Mouse (Mus musculus): ENCODE results near the gene Zfp91. TPM values are rescaled to one million over a fixed set of nuclear protein-coding genes. Genes with fewer than 3 reads are reported as not detected.

Zfp91 gene
- 11.2 and 13.8 TPM in 2 replicates for polyA plus RNA-seq (2015; fragmentation: Nextera tagmentation; extraction: Ambion mirVana)

DNA sequence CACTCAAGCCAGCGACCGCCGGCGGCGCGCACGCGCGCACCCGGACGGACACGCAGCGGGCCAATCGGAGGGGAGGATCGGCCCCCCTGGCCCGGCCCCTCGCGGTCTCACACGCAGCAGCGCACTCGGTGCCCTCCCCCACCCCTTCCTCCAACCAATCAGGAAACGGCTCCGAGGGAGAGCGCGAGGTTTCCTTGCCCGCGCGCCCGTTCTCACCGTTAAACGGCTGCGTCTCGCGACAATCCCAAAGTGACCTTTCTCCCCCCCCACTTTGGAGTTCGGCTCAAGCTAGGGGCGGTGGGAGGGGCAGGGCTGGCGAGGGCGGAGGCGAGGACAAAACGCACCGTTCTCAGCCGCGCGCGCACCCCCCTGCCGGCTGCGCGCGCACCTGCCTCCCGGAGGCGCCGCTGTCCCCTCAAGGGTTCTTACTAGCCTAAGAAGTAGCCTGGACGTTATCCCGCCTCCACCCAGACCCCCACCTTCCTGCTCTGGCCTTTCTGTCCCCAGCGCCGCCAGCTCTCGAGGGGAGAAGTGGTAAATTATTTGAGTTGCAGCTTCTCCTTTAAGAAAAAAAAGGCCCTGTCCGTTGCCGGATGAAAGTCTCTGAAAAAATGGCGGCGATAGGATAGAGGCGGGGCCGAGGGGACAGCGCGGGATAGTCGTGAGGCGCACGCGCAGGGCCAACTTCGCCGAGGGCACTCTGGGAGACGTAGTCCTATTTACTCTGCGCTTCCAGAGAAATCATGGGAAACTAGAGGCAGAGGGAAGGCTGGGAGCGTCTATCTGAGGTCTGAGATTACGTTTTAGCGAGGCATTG, at the start of gene Zfp91, which contains the start of gene Lpxn:
Gene Zfp91, minus strand, starts transcription at position 616 of the 817 bp plus-strand sequence.
Gene Lpxn, plus strand, starts transcription at position 683 of the 817 bp plus-strand sequence.
- peak; percentile 95 for ATAC-seq (ENCODE audit: insufficient number of reproducible peaks, low FRiP score, low TSS enrichment, low read depth)
- no peaks in the 10 kb centered on the region for H3K27me3 ChIP-seq
- WGBS = under 1% methylated on average over 61 of the region's 76 CpGs

DNA sequence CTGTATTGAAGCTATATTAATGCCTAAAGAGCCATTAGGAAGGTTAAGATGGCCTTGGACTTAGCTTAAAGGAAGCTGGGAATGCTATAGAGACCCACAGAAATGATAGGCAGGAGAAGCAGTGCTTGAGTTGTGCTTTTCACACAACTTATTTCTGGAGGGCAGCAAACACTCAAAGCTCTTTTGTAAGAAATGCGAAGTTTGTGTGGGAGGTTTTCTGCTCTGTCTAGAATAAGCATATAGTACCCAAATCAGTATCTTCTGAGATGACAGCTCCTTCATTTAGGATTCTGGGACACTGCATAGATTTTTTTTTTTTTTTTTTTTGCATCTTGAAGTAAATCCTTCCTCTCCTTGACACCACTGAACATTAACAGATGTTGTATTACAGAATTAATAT, 42.6 kb upstream of the Zfp91 start:
- WGBS = 78% methylated on average over 1 of the region's 1 CpGs
- Histone ChIP-seq H3K4me2 (no peak overlapping the region), H3K9ac (no peak overlapping the region)

More for the DNA sequence above, at the start of gene Zfp91, which contains the start of gene Lpxn:
- peaks cover 2% of the 10 kb centered on the region; the same call in 1 of the 2 replicates for H3K4me1 ChIP-seq
- peak within 1 kb of the TSS; percentile 70 for H3K4me2 ChIP-seq
- peak within 1 kb of the TSS; percentile 99 for H3K4me3 ChIP-seq
- no peaks in the 10 kb centered on the region for H3K36me3 ChIP-seq
- H3K9me3 ChIP-seq = no peaks in the 10 kb centered on the region
- H3K27ac ChIP-seq = peak within 1 kb of the TSS; percentile 100
- peak within 1 kb of the TSS; percentile 97 for H3K9ac ChIP-seq

DNA sequence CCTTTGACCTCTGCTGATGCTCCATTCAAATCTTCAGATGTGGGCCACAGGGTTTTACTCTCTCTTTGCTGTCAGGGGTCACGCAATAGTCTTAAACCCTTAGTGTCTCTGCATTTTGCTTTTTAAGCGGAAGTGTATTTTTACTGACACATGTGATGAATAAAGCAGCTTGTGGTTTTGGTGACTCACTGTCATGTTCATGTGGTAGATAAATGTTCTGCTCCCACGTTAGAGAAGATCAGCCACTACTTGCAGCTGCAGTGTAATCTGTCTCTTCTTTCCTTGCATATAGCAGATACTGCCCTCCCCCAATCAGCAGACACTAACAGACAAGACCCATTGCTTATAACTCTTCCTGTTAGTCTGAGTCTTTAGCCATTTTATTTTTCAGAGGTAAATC, 37.7 kb upstream of the Zfp91 start:
- Histone ChIP-seq H3K4me2 (no peak overlapping the region), H3K36me3 (no peaks in the 10 kb centered on the region), H3K27me3 (no peaks in the 10 kb centered on the region), H3K4me3 (no peak overlapping the region), H3K4me1 (no peaks in the 10 kb centered on the region), H3K27ac (no peak overlapping the region), H3K9me3 (no peaks in the 10 kb centered on the region), H3K9ac (no peak overlapping the region)
- 72% methylated on average over 3 of the region's 3 CpGs for WGBS
- ATAC-seq (ENCODE audit: insufficient number of reproducible peaks, low FRiP score, low TSS enrichment, low read depth) = no peak

More for the DNA sequence above, 42.6 kb upstream of the Zfp91 start:
- Histone ChIP-seq H3K36me3 (no peaks in the 10 kb centered on the region), H3K4me1 (no peaks in the 10 kb centered on the region), H3K27ac (no peak overlapping the region), H3K9me3 (no peaks in the 10 kb centered on the region), H3K4me3 (no peak overlapping the region), H3K27me3 (no peaks in the 10 kb centered on the region)
- ATAC-seq (ENCODE audit: insufficient number of reproducible peaks, low FRiP score, low TSS enrichment, low read depth) = no peak

DNA sequence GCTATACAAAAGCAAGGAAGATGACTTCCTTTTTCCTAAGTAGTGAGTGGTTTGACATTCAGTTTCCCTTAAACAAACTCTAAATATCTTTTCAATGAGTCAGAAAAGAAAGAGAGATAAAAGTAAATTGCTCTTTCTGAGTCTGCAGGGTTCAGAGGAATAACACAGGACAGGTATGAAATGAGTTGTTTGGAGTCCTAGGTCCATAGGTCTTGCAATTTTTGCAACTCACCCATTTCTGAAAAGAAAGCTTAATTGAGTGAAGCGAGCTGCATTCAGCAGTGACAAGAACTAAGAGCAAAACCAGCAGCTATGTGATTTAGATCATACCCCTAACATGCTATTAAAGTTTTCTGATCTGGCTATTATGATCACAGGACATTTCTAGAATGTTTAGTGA, 35.6 kb upstream of the Zfp91 start:
- Histone ChIP-seq H3K27ac (no peak overlapping the region), H3K27me3 (no peaks in the 10 kb centered on the region), H3K4me3 (no peak overlapping the region), H3K4me1 (no peaks in the 10 kb centered on the region), H3K9ac (no peak overlapping the region), H3K36me3 (no peaks in the 10 kb centered on the region), H3K4me2 (no peak overlapping the region), H3K9me3 (no peaks in the 10 kb centered on the region)
- no peak for ATAC-seq (ENCODE audit: insufficient number of reproducible peaks, low FRiP score, low TSS enrichment, low read depth)
- 50% methylated on average over 1 of the region's 1 CpGs for WGBS

DNA sequence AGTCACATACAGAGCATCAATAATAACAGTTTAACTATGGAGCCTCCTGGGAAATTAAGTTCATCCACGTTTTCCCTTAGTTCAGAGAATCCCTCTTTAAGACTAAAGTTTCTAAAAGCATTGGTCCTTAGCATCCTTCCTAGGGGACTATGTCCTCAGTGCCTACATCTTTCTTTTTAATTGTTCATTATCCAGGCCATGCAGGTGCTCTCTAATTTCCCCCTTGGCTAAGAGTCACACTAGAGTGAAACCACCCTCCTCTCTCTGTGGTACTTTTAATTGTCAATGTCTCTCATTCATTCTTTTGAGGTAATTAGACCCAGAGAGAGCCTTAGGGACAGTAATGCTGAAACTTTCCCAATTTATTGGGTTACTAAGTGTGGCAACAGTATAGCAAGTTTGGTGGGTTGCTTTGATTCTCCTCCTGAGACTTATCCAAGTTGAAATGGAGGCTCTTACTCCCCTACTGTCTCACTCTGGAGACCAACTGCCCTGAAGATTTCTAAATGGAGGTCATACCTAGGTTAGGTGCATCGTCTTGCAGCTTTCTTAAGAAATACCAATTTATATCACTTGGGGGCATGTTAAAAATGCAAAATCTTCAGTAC, 35.0 kb upstream of the Zfp91 start:
- H3K9ac ChIP-seq = no peak overlapping the region
- H3K36me3 ChIP-seq = no peaks in the 10 kb centered on the region
- no peak for ATAC-seq (ENCODE audit: insufficient number of reproducible peaks, low FRiP score, low TSS enrichment, low read depth)
- no peak overlapping the region for H3K27ac ChIP-seq
- H3K4me2 ChIP-seq = no peak overlapping the region
- no peaks in the 10 kb centered on the region for H3K9me3 ChIP-seq
- WGBS = 54% methylated on average over 2 of the region's 2 CpGs
- no peaks in the 10 kb centered on the region for H3K27me3 ChIP-seq
- no peaks in the 10 kb centered on the region for H3K4me1 ChIP-seq
- H3K4me3 ChIP-seq = no peak overlapping the region

DNA sequence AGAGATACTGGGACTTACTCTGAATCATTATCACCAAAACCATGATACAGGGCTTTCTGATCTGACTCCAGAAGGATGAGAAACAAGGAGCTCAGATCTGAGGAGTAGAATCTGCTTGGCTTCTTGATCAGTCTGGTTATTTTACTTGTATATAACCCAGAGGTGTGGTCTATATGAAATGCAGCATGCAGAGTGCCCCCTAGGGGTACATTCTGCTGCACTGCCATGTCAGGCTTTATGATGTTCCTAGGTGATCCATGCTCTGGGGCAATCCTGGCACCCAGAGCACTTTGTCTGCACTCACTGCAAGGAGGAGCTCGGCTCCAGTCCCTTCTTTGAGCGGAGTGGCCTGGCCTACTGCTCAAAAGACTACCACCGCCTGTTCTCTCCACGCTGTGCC, 28.6 kb upstream of the Zfp91 start:
- Histone ChIP-seq H3K27ac (no peak overlapping the region), H3K9ac (no peak overlapping the region), H3K4me2 (no peak overlapping the region), H3K4me3 (no peak overlapping the region), H3K9me3 (no peaks in the 10 kb centered on the region), H3K4me1 (no peaks in the 10 kb centered on the region), H3K36me3 (no peaks in the 10 kb centered on the region), H3K27me3 (no peaks in the 10 kb centered on the region)
- 69% methylated on average over 4 of the region's 4 CpGs for WGBS
- no peak for ATAC-seq (ENCODE audit: insufficient number of reproducible peaks, low FRiP score, low TSS enrichment, low read depth)

DNA sequence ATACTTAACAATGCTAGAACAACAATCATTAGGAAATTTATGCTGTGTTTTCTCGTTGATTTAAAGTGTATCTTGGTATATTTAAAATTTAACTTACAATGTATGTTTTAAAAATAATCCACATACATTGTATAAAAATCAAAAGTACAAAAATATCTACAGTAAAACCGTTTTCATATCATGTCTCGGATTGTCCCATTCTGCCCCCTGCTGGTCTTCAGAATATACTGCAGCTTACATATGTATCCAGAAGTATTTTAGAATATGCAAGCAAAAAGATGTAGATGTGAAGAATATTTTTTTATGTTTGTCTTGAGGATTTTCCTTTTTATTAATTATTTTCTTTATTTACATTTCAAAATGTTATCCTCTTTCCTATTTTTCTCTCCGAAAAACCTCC, 24.5 kb upstream of the Zfp91 start:
- Histone ChIP-seq H3K9ac (no peak overlapping the region), H3K4me3 (no peak overlapping the region), H3K4me2 (no peak overlapping the region), H3K27me3 (no peaks in the 10 kb centered on the region), H3K36me3 (no peaks in the 10 kb centered on the region), H3K27ac (no peak overlapping the region), H3K4me1 (no peaks in the 10 kb centered on the region), H3K9me3 (no peaks in the 10 kb centered on the region)
- 34% methylated on average over 4 of the region's 4 CpGs for WGBS
- no peak for ATAC-seq (ENCODE audit: insufficient number of reproducible peaks, low FRiP score, low TSS enrichment, low read depth)

DNA sequence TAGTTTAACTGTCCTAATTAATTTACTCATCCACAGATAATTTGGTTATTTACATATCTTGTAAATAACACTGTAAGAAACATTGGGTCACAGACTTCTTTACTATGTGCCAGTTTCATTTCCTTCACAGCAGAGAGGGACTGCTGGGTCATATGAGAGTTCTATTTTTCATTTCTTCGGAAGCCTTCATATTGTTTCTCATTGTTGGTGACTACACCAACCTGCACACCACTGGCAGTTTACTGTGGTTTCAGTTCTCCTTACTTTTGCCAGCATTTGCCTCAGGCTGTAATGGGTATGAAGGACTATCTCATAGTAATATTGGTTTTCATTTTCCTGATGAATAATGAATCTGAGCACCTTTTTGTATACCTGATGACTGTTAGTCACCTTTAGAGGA, 22.6 kb upstream of the Zfp91 start:
- WGBS = 88% methylated on average over 1 of the region's 1 CpGs
- H3K4me3 ChIP-seq = no peak overlapping the region
- no peak for ATAC-seq (ENCODE audit: insufficient number of reproducible peaks, low FRiP score, low TSS enrichment, low read depth)
- H3K36me3 ChIP-seq = no peaks in the 10 kb centered on the region
- H3K4me2 ChIP-seq = no peak overlapping the region
- H3K9ac ChIP-seq = no peak overlapping the region
- no peaks in the 10 kb centered on the region for H3K9me3 ChIP-seq
- H3K4me1 ChIP-seq = no peaks in the 10 kb centered on the region
- no peaks in the 10 kb centered on the region for H3K27me3 ChIP-seq
- H3K27ac ChIP-seq = no peak overlapping the region

DNA sequence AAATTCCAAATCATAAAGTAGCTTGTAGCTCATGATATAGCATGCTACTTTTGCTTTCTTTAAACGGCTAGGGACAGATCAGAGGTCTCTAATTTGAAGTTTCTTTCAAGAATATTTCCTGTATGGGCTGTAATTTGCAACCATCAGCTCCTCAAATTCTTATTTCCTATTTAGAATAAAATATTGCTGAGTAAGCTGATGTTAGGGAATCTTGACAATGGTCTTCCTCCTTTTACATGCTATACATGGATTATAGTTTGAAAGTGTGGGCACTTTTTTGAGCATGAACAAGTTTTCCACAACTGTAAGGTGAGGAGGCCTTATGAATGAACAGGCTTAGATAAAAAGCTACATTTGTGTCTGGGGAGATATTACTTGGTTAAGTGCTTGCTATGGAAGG, 18.0 kb upstream of the Zfp91 start:
- Histone ChIP-seq H3K4me2 (no peak overlapping the region), H3K27ac (no peak overlapping the region), H3K9me3 (no peaks in the 10 kb centered on the region), H3K9ac (no peak overlapping the region), H3K27me3 (no peaks in the 10 kb centered on the region), H3K4me1 (no peaks in the 10 kb centered on the region), H3K4me3 (no peak overlapping the region), H3K36me3 (no peaks in the 10 kb centered on the region)
- 70% methylated on average over 1 of the region's 1 CpGs for WGBS
- ATAC-seq (ENCODE audit: insufficient number of reproducible peaks, low FRiP score, low TSS enrichment, low read depth) = no peak

DNA sequence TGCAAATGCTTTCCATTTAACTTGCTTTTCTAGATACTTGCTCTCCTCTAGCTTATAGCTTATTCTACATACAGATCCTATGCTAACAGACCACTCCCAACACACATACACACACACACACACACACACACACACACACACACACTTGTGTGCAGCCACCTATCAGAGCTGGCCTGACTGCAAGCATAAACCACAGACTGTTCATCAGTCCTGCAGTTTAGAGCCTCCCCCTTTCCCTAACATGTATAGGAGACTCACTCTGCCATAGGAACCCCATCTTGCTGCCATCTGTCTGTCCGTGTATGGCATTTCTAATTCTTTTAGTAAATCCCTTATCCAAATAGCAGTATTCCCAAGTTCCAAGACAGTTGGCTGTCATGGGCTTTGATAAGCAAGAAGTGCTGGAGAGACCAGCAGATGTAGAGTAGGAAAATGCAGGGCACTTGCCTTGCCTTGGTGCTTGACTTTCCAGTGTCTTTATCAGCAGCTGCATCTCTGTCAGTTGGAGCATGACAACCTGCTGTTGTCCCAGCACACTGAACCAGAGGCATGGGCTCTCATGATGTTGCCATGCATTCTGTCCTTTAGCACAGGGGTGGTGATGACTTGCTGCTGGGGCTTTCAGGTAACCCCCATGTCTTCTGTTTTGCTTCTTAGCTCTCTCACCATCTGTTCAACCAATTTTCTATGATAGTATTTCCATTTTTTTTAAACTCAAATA, 16.9 kb upstream of the Zfp91 start:
- no peaks in the 10 kb centered on the region for H3K36me3 ChIP-seq
- H3K4me3 ChIP-seq = no peak overlapping the region
- no peak overlapping the region for H3K9ac ChIP-seq
- WGBS = 52% methylated on average over 1 of the region's 1 CpGs
- H3K27me3 ChIP-seq = no peaks in the 10 kb centered on the region
- no peaks in the 10 kb centered on the region for H3K4me1 ChIP-seq
- no peak for ATAC-seq (ENCODE audit: insufficient number of reproducible peaks, low FRiP score, low TSS enrichment, low read depth)
- no peak overlapping the region for H3K4me2 ChIP-seq
- no peak overlapping the region for H3K27ac ChIP-seq
- H3K9me3 ChIP-seq = no peaks in the 10 kb centered on the region

DNA sequence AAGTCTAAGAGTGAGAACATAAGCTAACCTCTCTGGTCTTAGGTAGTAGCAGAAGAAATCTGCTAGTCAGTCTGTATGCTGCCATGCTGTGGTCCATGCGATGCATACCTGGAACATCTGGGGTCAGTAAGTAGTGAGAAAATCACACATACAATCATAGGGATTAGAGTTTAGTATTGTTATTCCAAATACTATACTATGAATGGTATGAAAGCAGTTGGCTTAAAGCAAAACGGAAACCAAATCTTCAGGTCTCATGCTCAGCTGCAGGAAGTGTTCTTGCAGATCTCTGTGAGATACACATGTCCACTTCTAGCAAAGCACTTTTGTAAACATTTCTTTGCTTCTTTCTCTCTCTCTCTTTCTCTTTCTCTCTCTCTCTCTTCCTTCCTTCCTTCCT, 10.3 kb upstream of the Zfp91 start:
- no peaks in the 10 kb centered on the region for H3K36me3 ChIP-seq
- no peak for ATAC-seq (ENCODE audit: insufficient number of reproducible peaks, low FRiP score, low TSS enrichment, low read depth)
- 71% methylated on average over 2 of the region's 2 CpGs for WGBS
- no peak overlapping the region for H3K27ac ChIP-seq
- no peaks in the 10 kb centered on the region for H3K4me1 ChIP-seq
- H3K9me3 ChIP-seq = no peaks in the 10 kb centered on the region
- no peak overlapping the region for H3K9ac ChIP-seq
- H3K27me3 ChIP-seq = no peaks in the 10 kb centered on the region
- H3K4me2 ChIP-seq = no peak overlapping the region
- no peak overlapping the region for H3K4me3 ChIP-seq

DNA sequence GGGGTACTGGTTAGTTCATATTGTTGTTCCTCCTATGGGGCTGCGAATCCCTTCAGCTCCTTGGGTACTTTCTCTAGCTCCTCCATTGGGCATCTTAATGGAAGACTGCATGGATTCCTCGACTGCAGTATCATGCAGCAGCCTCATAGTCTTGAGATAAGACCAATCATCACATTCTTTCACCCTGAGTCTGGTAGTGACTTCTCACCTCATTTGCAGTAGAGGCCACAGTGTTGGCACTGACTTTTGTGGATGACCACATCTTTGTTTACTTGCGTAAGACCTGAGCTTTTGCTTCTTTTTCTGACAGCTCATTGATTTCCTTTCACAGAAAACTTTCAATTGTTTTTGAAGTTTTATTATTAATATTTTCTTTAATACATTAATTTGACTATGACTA, 9.8 kb upstream of the Zfp91 start:
- no peak overlapping the region for H3K27ac ChIP-seq
- H3K4me2 ChIP-seq = no peak overlapping the region
- no peak overlapping the region for H3K4me3 ChIP-seq
- no peaks in the 10 kb centered on the region for H3K36me3 ChIP-seq
- no peak for ATAC-seq (ENCODE audit: insufficient number of reproducible peaks, low FRiP score, low TSS enrichment, low read depth)
- H3K4me1 ChIP-seq = no peaks in the 10 kb centered on the region
- no peaks in the 10 kb centered on the region for H3K27me3 ChIP-seq
- 80% methylated on average over 3 of the region's 3 CpGs for WGBS
- H3K9ac ChIP-seq = no peak overlapping the region
- H3K9me3 ChIP-seq = no peaks in the 10 kb centered on the region

All from limb, embryonic 15.5 days (tissue).